Comparison of ENCODE assay signal across 22 mouse cellular contexts in genomic region chr15:95444586-95444985, GRCm38 (mm10).
DNase-seq lines count a peak whose midpoint lies in the region; ATAC-seq lines count a peak whose summit lies in the region.
"Had no signal": no experiment of that assay in that cellular context is flagged by ENCODE, and none has a peak within 500 bp of the region (broad histone marks: within the 10 kb centered on the region; RNA-seq: fewer than 3 reads in every experiment).

No protein-coding gene starts in this region.

- H3K36me3 ChIP-seq in hindbrain, embryonic 10.5 days = peaks cover 8% of the 10 kb centered on the region
- no peaks in the 10 kb centered on the region for H3K36me3 ChIP-seq in hindbrain, embryonic 11.5 days (ENCODE audit: control insufficient read depth, insufficient read depth, low read length)
- no peaks in the 10 kb centered on the region for H3K36me3 ChIP-seq in limb, embryonic 10.5 days
- H3K36me3 ChIP-seq: embryonic facial prominence, embryonic 13.5 days; embryonic facial prominence, embryonic 15.5 days; forebrain, embryonic 10.5 days; forebrain, embryonic 12.5 days had no signal

- H3K4me3 ChIP-seq in hindbrain, embryonic 10.5 days = no peak overlapping the region
- H3K4me3 ChIP-seq in hindbrain, embryonic 11.5 days (ENCODE audit: low read depth, low read length) = no peak overlapping the region
- no peak overlapping the region for H3K4me3 ChIP-seq in limb, embryonic 10.5 days
- H3K4me3 ChIP-seq: embryonic facial prominence, embryonic 13.5 days; embryonic facial prominence, embryonic 15.5 days; erythroblast, embryonic 14.5 days; forebrain, embryonic 10.5 days; forebrain, embryonic 12.5 days had no signal

- H3K9ac ChIP-seq in hindbrain, embryonic 11.5 days (ENCODE audit: low read depth, low read length) = no peak overlapping the region
- H3K9ac ChIP-seq: embryonic facial prominence, embryonic 13.5 days; embryonic facial prominence, embryonic 15.5 days; forebrain, embryonic 12.5 days had no signal

- H3K9me3 ChIP-seq in hindbrain, embryonic 10.5 days = no peaks in the 10 kb centered on the region
- no peaks in the 10 kb centered on the region for H3K9me3 ChIP-seq in hindbrain, embryonic 11.5 days (ENCODE audit: control insufficient read depth, low read length)
- H3K9me3 ChIP-seq in limb, embryonic 10.5 days (replicated peaks) = no peaks in the 10 kb centered on the region
- H3K9me3 ChIP-seq: embryonic facial prominence, embryonic 13.5 days; embryonic facial prominence, embryonic 15.5 days; forebrain, embryonic 10.5 days; forebrain, embryonic 12.5 days had no signal

- DNase-seq in hindbrain, embryonic 10.5 days (ENCODE audit: low spot score) = no peak
- no peak for DNase-seq in hindbrain, embryonic 11.5 days (ENCODE audit: low spot score)
- peak; percentile 8 for DNase-seq in kidney, postnatal 10 days
- no peak for DNase-seq in kidney, adult 11 months
- DNase-seq in limb, embryonic 10.5 days (ENCODE audit: low spot score) = no peak
- no peak for DNase-seq in gastrocnemius, adult 18-20 months (ENCODE audit: low spot score)
- DNase-seq: adrenal gland, adult 2 months; adrenal gland, postnatal 10 days; adrenal gland, postnatal 25 days; cerebellum, adult 11 months; cerebellum, adult 18-20 months; cerebellum, adult 8-10 months; cerebellum, adult 9-11 months; cerebellum, postnatal 14 days; cerebellum, postnatal 36 days; embryo, embryonic 11 days had no signal

- H3K27me3 ChIP-seq in hindbrain, embryonic 10.5 days (ENCODE audit: insufficient read depth, poor library complexity, severe bottlenecking) = no peaks in the 10 kb centered on the region
- H3K27me3 ChIP-seq in hindbrain, embryonic 11.5 days (ENCODE audit: control insufficient read depth, insufficient read depth, low read length) = no peaks in the 10 kb centered on the region
- no peaks in the 10 kb centered on the region for H3K27me3 ChIP-seq in limb, embryonic 10.5 days (ENCODE audit: low read depth, poor library complexity, severe bottlenecking)
- H3K27me3 ChIP-seq: embryonic facial prominence, embryonic 13.5 days; embryonic facial prominence, embryonic 15.5 days; forebrain, embryonic 12.5 days had no signal

- peak overlapping the region; percentile 45; the same call in 1 of the 2 replicates for H3K27ac ChIP-seq in hindbrain, embryonic 10.5 days
- H3K27ac ChIP-seq in hindbrain, embryonic 11.5 days (ENCODE audit: low read depth, low read length) = no peak overlapping the region
- H3K27ac ChIP-seq in limb, embryonic 10.5 days = peak overlapping the region; percentile 15; the same call in 1 of the 2 replicates
- H3K27ac ChIP-seq: embryonic facial prominence, embryonic 13.5 days; embryonic facial prominence, embryonic 15.5 days; forebrain, embryonic 10.5 days; forebrain, embryonic 12.5 days had no signal

- 0 out of 2 replicates have a peak, but pooled peaks cover 2% of the 10 kb centered on the region for H3K4me1 ChIP-seq in hindbrain, embryonic 10.5 days (replicated peaks)
- no peaks in the 10 kb centered on the region for H3K4me1 ChIP-seq in hindbrain, embryonic 11.5 days (replicated peaks; ENCODE audit: control insufficient read depth, insufficient read depth, low read length)
- peaks cover 15% of the 10 kb centered on the region for H3K4me1 ChIP-seq in limb, embryonic 10.5 days
- H3K4me1 ChIP-seq: embryonic facial prominence, embryonic 13.5 days; embryonic facial prominence, embryonic 15.5 days; forebrain, embryonic 12.5 days had no signal

- no peak for ATAC-seq in hindbrain, embryonic 11.5 days (ENCODE audit: low FRiP score)
- ATAC-seq: forebrain, embryonic 14.5 days had no signal

- H3K4me2 ChIP-seq in hindbrain, embryonic 11.5 days (replicated peaks; ENCODE audit: low read depth, low read length) = no peak overlapping the region
- H3K4me2 ChIP-seq: embryonic facial prominence, embryonic 13.5 days; embryonic facial prominence, embryonic 15.5 days; forebrain, embryonic 12.5 days had no signal

- 85% methylated on average over 11 of the region's 11 CpGs for WGBS in hindbrain, embryonic 10.5 days
- WGBS in hindbrain, embryonic 11.5 days = 84% methylated on average over 11 of the region's 11 CpGs
- WGBS in limb, embryonic 10.5 days = 82% methylated on average over 11 of the region's 11 CpGs
